Mouse (Mus musculus) layer of hippocampus, adult 9-11 months (tissue): ENCODE data around the gene Polr3g.
"Not testable (repeated sequence)": the region's sequence is repeated elsewhere in the genome, so short reads cannot be mapped to it uniquely, and the experiment has no call there.

Source experiments
- DNase-seq: peaks from one replicate; pipeline ENCODE4 v3.0.0; 2022

Gene Polr3g

DNA sequence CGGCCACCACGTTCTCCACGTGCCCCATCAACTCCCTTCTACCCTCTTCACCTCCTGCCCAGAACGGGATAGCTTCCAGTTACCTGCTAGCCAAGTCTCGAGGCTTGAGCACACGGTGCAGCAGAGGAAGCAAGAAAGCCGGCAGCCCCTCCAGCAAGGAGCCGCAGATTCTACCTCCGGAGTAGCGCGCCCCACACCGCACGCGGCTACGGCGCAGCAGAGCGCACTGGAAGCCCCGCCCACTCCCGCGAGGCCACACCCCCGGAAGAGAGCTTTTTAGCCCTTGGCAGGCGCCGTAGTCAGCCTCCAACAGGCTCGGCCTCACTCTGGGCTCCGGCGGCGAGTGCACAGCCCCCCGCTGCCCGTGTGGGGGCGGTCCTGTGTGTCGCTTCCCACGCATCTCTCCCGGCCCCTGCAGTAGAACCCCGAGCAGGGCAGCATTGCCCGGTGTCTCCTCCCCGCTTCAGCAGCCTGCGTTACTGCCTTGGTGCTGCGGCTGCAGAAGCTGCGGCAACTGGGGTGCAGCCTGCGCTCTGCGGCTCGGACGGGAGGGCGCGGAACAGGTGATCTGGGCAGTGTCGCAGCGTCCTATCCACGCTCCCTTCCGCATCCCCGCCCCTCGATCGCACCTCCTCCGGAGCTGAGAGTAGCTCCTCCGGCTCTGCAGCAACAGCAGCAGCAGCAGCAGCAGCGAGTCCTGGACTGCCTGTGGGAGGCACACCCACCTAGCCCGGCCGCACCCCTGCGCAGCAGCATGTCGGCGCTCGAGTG lies at the start of gene Polr3g, which contains the start of gene Mblac2:
Polr3g (minus strand) TSS at position 239 of the 771 bp plus-strand sequence.
Mblac2 (plus strand) TSS at position 567 of the 771 bp plus-strand sequence.
- peak; percentile 95 for DNase-seq

- no peak for DNase-seq
Measured at GRCm38 (mm10) chr13:81760379-81760778, 49.6 kb upstream of the Polr3g start.

- DNase-seq, result no peak
Measured at GRCm38 (mm10) chr13:81757058-81757660, 46.3 kb upstream of the Polr3g start.

DNA sequence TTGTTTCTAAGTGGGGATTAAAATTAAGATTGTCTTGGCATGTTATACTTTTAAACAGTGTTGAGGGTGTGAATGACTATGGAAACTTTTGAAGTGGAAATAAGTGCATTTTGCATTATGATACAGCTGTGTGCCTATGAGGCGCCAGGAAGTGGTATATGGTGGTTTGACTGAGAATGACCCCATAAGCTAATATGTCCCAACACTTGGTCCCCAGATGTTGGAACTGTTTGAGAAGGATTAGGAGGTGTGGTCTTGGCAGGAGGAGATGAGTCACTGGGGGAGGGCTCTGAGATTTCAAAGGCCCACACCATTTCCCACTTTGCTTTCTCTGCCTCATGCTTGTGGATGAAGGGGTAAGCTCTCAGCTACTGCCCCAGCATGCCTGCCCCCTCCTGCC lies 44.5 kb upstream of the Polr3g start:
- no peak for DNase-seq

GRCm38 (mm10) chr13:81754878-81755277 lies 44.1 kb upstream of the Polr3g start:
- DNase-seq, result no peak

- no peak for DNase-seq
Measured at GRCm38 (mm10) chr13:81744092-81744396, 33.2 kb upstream of the Polr3g start.

DNA sequence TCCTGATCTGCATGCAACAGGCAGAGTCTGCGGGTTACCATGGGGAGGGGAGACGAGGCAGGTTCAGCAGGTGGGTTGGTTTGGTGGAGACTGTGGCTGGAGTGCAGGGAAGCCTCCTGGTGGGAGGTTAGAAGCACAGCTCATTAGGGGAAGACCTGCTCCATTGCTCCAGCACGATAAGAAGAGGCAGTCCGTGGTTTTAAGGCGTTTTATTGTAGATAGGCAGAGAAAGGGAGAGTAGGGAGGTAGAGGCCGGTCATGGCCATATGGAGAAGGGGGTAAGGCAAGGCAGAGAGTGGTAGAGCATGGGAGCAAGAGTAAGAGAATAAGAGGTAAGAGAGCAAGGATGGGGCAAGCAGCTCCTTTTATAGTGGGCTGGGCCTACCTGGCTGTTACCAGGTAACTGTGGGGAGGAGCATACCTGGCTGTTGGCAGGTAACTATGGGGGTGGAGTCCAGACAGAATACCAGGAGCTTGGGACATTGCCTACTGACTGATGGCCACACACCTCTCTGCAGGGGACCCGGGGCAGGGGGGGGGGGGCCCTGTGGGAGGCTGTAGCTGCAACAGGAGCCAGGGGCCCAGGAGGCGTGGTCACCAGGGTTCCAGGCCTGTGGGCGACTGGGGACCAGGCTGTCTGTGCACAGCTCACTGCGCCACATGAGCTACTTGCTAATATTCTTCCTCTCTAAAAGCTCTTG lies 32.7 kb upstream of the Polr3g start:
- no peak for DNase-seq

DNA sequence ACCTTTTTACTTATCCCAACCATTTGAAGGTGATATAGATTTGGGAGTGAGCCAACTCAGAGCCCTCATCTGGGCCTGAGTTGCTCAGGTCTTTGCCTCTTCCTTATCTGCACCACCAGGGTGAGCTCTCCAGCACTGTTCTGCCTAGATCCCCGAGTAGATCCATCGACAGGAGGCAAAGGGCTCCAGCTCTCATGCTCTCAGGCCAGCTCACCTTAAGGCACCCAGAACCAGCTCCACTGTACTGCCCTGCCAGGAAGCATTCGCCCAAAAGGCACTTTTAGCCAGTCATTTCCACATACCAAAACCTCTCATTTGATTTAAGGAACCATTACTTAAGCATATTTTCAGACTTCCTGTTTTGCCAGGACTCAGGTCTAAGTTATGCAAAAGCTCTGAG lies 30.1 kb upstream of the Polr3g start:
- no peak for DNase-seq

- DNase-seq, result no peak
Measured at GRCm38 (mm10) chr13:81736606-81737005, 25.8 kb upstream of the Polr3g start.

DNA sequence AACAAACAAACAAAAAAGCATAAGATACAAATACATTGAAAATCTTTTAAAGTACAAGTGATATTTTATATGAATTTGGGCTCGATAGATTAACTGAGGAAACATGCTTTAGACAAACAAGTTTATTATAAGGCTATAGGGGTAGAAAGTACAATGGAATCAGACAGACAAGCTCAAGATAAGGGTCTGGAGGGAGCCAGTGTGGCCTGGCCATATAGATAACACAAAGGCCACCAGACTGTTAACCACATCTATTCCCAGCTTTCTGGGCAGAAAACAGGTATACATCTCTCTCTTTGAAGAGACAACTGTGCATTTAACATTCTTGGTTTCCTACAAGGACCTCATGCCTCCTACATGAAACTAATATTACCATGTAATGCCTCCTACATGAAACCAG lies 19.5 kb upstream of the Polr3g start:
- DNase-seq, result no peak

DNA sequence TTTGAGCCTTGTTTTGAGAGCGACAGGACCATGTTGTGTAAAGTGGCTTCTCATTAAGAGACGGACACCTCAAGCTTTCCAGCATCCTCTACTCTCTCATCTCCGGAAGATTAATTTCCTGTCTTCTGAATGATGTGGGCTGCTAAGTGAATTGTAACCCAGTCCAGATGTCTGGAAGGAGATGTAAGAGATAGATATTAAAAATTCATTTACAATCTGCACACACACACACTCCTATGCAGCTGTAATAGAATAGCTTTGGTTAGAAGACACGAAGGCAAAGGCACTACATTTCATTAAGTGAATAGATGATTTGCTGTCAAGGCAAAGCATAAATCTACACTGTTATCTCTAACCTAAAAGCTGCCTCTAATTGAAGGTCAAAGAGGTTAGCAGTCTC lies 18.3 kb upstream of the Polr3g start:
- DNase-seq, result no peak

- not testable (repeated sequence) for DNase-seq
Measured at GRCm38 (mm10) chr13:81728141-81728540, 17.3 kb upstream of the Polr3g start.

- no peak for DNase-seq
Measured at GRCm38 (mm10) chr13:81713896-81714295, 3.1 kb upstream of the Polr3g start.

DNA sequence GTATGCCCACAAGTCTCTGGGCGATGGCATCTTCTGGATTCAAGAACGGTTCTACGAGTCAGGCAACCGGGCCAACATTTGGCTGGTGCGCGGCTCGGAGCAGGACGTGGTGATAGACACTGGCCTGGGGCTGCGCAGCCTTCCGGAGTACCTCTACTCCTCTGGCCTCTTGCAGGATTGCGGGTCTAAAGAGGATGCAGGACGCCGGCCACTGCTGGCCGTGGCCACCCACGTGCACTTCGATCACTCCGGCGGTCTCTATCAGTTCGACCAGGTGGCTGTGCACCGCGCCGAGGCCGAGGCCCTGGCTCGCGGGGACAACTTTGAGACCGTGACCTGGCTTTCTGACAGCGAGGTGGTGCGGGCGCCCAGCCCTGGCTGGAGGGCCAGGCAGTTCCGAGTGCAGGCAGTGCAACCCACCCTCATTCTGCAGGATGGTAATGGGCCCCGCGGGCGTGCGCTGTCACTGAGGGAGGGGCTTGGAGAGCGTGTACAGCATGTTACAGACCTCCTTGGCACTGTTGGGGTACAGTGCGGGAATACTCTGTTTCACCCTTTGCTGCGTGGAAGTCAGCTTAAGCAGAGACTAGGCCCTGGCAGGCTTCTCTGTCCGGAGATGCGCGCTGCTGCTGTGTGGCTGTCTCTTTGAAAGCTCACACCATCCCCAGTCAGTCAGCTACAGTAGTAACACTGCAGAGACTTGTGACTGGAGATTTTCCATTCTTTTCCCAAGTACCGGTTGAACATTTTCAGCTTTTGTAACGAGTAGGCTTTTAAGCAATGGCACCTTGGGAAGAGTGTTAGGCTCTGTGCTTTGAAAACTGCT lies 946 bp upstream of the Polr3g start:
- DNase-seq, result peak; percentile 34

GRCm38 (mm10) chr13:81710266-81710665 lies 547 bp downstream of the Polr3g start:
- DNase-seq, result no peak

GRCm38 (mm10) chr13:81709805-81710204 lies 1.0 kb downstream of the Polr3g start:
- DNase-seq, result no peak

DNA sequence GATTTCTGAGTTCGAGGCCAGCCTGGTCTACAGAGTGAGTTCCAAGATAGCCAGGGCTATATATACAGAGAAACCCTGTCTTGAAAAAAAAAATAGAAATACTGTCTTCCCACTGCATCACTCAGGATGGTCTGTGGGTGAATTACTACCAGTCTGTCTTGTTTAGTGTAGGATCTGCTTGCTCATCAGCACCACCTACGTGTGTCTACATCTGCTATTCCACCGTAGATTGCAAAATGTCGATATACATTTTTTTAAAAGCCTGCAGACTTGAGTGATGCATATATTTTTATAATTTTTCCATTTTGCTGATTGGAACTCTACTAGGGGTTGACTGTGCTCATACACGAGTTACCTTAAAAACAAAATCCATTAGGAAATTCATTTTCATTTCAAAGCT lies 4.5 kb downstream of the Polr3g start:
- DNase-seq, result no peak

DNA sequence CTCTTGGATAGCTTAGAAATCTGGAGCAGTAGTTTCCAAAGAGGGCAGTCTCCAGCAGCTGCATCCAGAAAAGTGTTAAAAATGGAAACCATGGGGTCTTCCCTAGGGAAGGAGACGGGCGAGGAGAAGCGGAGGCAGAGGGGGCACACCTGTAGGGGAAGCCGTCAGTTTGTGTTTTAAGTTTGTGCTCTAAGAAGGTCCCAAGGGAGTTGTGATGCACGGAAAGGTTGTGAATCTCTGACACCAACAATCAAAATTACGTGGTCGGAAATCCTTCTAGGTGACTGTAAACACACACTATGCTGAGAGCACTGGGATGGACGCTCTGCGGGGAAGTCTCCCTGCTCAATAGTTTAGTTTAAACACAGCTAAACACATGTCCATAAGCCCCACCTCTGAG lies 7.2 kb downstream of the Polr3g start:
- no peak for DNase-seq

GRCm38 (mm10) chr13:81703148-81703547 lies 7.7 kb downstream of the Polr3g start:
- DNase-seq, result no peak

DNA sequence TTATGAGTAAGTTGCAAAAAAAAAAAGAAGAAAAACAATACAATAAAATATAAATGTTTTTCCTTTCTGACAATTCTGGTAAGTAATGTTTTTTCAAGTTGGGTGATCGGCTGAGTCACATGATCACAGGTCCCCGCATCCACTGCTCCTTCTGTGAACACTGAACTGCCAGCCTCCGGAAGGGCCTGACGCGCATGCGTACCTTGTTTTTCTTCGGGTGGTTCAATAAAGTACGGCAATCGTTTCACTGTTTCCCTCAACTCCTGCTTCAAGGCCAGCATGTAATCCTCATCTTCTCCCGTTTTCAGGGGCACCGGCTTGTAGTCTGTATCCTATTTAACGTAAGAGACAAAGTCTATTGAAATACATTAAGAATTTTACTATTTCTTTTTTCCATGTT lies 16.4 kb downstream of the Polr3g start:
- no peak for DNase-seq

GRCm38 (mm10) chr13:81691606-81692005 lies 19.2 kb downstream of the Polr3g start:
- DNase-seq, result peak; percentile 61

- DNase-seq, result no peak
Measured at GRCm38 (mm10) chr13:81690477-81690876, 20.3 kb downstream of the Polr3g start.

GRCm38 (mm10) chr13:81689587-81689986 lies 21.2 kb downstream of the Polr3g start:
- DNase-seq, result no peak
